Mouse (Mus musculus): ENCODE measurements at regions not wholly inside any gene's neighbourhood (a gene's known extent, or its start where the extent isn't known, plus 50 kb on each side); places are given as distances from the start of the nearest gene placed in this dataset.

DNA sequence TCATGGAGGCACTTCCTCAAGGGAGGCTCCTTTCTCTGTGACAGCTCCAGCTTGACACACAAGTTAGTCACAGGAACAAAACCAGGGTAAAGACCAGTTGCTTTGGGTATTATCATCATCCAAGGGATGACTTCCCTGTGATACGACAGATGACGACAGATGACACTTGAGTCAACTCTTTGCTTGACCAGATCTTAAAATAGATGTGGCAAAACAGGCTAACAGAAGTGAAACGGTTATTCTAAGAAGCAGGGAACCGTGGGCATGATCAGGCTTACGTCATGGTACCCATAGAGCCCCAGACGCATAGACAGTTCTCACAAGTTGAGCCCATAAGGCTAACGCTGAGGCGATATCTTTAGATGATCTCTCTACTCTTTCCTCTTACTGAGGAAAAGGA is 160.3 kb downstream of the Dyrk2 start:
- no peak for DNase-seq (ENCODE audit: low spot score in 2 of 2)

DNA sequence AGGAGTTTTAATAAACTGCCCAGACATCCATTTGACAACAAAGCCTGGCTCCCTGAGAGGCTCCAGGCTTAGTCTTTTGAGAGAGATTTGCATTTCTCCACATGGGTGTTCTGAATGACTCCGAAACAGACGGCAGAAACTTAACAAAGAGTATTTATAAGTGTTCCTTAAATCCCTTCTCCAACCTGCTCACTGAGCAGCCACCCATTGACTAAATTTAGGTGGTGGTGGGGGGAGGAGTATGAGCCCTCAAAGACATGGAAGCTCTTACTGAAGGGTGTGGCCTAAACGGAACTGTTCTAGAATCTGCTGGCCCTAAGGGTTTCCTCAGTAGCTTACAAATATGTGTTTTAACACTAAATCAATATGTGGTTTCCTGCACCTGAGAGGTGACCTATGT is 158.5 kb downstream of the Dyrk2 start:
- no peak for DNase-seq (ENCODE audit: low spot score in 2 of 2)

DNA sequence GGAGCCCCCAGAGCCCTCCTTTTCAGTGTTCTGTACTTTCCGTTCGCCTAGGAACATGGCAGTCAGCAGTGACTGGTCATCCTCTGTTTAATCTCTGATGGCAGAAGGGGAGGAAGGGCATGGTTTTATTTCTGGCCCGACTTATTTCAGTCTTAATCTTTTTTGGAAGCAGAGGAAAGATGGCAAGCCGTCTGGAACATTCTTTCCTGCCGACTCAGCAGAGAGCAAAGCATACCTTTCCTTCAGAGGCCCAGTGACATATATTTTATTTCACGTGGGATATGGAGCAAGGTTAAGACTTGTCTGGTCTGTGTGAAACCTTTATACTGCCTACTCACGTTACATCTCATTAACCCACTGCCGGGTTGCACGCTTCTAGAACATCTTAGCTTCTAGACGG is 158.1 kb downstream of the Dyrk2 start:
- DNase-seq (ENCODE audit: low spot score in 2 of 2), result no peak

DNA sequence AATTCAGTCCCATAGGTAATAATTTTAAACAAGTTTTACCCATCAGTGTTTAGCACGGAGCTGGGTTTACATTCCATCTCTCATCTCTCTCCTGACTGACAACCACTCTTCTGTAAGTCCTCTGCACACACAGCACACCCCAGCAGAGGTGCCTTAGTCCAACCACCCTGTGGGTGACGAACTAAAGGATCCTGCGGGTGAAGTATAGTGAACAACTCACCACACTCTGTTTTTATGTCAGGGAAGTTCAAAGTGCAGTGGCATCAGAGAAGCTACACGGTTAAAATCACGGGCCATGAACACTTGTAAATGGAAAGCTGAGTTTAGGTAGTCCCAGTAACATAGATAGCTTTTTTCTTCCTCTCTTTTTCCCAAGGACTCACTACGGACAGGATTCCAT is 157.1 kb downstream of the Dyrk2 start:
- no peak for DNase-seq (ENCODE audit: low spot score in 2 of 2)

DNA sequence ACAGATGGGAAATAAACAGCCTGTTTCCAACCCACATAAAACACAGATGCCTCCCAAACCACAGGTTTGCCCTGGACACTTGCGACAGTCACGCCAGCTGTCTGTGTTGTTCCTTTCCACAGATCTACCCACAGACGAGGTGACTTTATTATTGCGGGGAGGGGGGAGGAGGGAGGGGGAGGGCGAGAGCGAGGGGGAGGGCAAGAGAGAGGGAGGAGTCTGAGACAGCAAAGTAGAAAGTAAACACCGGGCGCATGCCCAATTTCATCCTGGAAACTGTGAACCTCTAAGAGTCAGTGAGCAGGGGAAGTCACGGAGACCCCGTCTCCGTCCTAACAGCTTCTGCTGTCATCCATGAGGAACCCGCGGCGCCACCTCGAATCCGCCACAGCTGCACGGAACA is 155.8 kb downstream of the Dyrk2 start:
- DNase-seq (ENCODE audit: low spot score in 2 of 2), result peak; percentile 6 to 14

DNA sequence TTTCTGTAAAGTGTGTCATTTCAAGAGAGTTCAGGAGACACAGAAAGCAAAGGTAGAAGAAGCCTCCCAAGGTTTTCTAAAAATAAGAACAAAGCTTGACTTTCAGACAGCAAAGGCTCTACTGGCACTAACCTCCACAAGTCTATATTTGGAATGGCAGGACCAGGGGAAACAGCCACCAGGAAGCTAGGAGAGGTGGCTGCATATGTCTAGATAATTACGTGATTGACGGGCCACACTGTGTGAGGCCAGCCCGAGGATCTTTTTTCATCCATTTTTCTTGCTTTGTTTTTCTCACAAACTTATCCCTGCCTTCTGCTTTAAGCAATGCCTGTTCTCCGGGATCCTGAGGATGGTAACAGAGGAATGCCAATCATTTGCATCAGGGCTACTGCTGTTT is 155.4 kb downstream of the Dyrk2 start:
- no peak for DNase-seq (ENCODE audit: low spot score in 2 of 2)

DNA sequence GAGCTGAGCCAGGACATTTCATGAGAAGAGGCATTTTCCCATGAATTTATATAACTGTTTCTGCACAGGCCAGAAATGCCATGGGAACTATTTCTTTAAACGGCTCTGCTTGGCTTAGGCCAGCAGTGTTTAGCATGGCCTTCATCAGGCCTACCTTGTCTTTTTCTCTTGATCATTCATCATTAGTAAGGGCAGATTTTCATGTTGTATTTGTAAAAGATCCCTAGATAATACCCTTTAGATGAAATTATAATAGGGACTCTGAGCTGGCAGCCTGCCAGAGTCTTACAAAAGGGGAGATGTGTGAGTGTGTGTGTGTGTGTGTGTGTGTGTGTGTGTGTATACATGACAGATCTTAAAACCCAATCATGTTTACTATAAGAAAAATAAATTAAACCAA is 149.4 kb downstream of the Dyrk2 start:
- DNase-seq (ENCODE audit: low spot score in 2 of 2), result no peak

DNA sequence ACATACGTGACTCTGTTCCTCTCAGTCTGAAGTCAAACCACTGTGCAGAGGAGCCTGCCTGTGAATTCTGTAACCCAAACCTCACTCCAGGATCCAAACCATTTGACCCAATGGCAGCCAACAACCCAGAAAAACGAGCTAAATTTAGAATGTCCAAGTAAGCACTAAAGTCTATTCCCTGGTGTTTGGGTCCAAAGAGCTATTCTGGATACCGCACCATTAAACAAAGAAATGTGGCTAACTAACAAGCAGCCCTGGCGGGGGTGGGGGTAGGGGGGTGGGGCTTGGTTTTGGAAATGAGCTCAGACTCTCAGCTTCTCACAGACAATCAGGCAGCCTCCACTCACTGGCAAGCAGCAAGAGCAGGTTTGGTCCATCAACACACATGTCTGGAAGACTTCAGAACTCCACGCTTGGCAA is 147.9 kb downstream of the Dyrk2 start:
- DNase-seq (ENCODE audit: low spot score in 2 of 2), result no peak

DNA sequence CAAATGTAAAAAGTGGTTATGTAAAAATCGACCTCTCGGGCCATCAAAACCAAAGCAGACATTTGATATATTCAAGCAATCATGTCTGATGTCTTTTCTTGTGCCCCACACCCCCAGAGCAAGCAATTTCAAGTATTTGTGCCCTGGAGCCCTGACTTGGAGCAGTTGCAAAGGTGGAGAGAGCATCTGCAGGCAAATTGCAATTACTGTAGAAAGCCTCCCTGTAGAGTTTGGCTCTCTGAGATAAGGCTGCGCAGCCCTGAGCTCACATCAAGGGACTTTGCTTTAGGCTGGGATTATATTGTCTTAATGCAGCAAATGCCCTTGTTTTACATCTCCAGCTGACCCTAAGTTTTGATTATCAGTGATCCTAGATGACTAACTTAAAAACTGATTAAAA is 147.3 kb downstream of the Dyrk2 start:
- no peak for DNase-seq (ENCODE audit: low spot score in 2 of 2)

DNA sequence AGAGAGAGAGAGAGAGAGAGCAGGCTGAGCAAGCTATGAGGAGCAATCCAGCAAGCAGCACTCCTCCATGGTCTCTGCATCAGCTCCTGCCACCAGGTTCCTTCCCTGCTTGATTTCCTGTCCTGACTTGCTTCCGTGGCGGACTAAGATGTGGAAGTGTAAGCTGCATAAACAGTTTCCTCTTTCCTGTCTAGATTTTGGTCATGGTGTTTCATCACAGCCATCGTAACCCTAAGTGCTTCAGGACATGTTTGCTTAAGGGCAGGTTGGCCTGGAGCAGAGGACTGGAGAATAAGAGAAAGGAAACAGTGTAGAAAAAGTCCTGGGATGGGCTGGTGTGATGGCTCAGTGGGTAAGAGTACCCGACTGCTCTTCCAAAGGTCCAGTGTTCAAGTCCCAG is 133.9 kb downstream of the Dyrk2 start:
- no peak for DNase-seq (ENCODE audit: low spot score in 2 of 2)

DNA sequence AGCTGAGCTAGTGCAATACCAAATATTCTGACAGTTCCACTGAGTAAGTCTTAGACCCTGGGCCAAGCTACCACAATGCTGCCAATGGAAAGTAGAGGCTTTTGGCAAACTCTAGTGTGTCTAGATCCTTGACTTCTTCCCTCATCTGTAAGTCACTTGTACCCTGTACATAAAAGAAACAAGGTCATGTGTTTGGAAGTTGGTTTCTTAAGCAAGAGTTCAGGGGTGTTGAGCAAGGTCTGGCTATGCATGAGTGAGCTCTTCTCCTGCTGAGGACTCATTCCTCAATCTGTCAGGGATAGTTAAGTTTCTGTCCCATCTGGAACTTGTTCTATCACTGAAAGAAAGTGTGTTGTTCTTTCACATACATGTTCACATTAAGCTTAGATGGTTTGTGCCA is 132.9 kb downstream of the Dyrk2 start:
- DNase-seq (ENCODE audit: low spot score in 2 of 2), result no peak

DNA sequence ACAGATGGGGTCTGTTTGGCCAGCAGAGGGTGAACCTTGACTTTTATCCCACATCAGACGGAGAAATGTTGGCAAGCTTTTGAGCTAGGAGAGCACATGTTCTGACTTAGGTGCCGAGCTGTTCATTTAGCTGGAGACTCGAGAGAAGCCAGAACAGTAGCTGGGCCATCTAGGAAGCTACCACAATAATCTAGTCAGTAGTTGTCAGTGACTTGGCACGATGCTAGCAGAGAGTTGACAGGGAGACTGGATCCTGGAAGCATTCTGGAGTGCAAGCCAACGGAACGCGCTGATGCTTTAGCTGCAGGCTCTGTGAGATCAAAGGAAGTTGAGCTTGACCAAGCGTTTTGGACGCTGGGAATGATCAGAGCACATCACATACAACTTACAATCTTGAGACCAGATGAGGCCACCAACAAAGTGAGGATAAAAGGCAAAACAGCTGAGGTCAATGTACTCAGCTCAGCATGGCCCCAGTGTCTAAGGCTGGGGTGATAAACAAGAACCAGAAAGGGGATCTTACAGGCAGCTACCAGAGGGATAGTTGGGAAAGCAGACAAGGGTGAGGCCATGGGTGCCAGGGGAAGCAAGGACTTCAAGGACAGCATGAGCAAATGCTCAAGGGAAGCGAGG is 130.0 kb downstream of the Dyrk2 start:
- DNase-seq (ENCODE audit: low spot score in 2 of 2), result no peak

DNA sequence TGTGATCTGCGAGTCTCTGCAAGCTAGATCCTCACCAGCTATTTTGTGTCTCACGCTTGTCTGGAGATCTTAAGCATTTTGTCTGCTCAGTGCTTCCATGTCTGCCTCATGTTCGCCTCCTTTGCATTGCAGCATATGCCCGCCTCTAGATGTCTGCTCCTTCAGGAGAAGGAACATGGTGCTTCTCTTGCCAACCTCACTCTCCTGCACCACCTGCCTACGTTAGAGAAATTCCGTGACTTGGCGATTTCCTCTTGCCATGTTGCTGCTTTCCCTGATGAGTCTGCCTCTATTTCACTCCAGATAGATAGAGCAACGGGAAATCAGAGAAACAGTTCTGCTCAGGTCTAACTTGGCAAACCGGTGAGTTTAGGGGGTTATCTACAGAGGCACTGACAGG is 126.2 kb downstream of the Dyrk2 start:
- DNase-seq (ENCODE audit: low spot score in 2 of 2), result no peak

DNA sequence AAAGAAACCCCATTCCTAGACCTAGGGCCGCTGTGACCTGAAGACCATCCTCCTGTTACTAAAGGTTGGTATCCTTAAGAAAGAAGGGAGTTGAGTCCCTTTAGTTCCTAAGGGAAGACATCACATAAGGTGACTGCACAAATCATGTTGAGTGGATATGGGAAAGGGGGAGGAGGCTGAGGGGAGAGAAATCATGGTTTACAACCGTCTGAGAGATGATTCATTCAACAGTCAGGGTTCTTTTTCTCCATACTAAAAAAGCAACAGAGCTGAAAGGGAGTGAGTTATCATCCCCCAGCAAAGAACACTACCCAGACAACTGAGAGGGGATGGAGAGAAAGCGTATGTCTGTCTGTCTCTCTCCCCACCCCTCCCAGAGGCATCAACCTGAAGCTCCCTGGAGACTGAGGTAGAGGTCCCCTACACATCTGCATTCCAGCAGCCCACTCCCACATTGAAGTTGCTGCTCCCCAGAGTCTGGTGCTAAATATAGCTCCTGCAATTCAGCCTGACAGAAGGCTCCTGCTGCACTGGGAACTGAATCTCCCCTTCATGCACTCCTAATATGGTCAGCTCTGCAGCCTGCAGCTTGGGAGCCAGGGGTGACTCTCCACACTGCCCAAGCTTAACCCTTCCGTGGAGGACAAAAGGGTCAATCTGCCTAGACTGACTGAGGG is 123.2 kb downstream of the Dyrk2 start:
- DNase-seq (ENCODE audit: low spot score in 2 of 2), result no peak

DNA sequence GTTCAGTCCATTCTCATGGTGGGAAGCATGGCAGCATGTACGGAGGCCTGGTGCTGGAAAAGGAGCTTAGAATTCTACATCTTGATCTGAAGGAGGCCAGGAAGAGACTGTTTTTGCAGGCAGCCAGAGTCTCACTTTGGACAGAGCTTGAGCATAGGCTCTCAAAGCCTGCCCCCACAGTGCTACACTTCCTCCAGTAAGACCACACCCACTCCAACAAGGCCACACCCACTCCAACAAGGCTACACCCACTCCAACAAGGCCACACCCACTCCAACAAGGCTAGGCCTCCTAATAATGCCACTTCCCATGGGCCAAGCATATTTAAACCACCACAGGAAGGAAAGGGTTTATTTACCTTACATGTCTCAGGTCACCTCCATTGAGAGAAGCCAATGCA is 121.0 kb downstream of the Dyrk2 start:
- no peak for DNase-seq (ENCODE audit: low spot score in 2 of 2)

DNA sequence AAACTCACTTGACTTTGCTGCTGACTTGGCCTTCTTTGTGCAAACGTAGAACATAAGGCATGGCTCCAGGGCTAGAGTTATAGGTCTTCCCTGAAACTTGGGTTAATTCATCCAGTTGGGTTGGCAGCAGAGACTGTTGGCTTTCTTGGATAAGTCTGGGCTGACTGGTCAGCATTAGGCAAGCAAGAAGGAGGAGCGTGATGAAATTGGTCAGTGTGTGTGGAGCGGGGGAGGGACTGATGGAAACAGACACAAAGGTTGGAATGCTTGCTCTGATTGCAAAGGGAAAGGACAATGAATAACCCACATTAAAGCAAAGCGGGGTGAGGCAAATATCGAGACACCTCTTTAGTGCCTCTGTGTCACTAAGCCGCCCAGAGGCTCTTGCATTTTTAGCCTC is 120.3 kb downstream of the Dyrk2 start:
- no peak for DNase-seq (ENCODE audit: low spot score in 2 of 2)

DNA sequence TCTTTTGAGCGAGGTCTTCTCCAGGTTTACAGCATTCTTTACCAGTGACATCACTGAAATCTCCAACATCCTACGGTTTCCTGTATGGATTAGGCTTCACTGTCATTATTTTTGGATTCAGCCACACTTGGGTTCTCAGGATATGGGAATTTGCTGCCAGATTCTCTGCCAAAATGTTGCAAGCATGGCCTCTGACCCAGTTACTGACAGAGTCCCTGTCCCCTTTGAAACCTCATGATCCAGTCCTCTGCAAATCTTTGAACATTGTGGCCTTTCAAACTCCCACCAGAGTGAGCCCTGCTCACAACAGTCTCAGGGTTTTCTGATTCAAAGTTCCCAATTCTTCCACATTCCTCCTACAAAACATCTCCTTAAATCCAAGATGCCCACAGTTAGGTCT is 118.9 kb downstream of the Dyrk2 start:
- DNase-seq (ENCODE audit: low spot score in 2 of 2), result no peak

DNA sequence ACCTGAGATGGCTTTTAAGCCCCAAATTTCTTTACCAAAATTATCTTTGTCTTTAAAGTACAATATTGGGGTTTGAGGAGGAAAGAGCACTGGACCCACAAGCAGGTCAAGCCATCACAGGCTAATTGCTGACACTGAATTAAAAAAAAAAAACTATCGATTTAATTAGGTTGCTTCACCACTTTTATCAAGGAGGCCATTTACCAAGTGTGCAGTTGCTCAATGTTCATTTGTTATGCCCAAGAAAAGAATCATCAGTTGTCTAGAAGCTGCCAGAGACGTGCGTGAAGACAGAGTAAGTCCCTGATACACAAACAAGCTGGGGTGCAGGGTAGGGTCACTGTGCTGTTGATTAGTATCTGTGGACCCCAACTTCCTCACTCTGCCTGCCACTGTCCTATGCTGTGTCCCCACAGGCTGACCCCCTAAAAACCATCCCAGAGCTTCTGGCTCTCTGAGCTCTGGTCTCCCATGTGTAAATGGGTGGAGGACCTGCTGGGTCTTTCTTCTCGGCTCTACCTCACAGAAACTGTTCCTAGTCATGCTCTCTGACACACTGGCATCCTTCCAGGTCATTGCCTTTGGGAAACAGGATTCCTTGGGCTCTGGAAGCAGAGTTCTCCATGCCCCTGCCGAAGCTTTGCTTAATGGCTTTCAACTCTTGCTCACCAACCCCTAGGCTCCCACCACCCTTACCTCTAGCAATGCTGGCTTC is 116.8 kb downstream of the Dyrk2 start:
- no peak for DNase-seq (ENCODE audit: low spot score in 2 of 2)

DNA sequence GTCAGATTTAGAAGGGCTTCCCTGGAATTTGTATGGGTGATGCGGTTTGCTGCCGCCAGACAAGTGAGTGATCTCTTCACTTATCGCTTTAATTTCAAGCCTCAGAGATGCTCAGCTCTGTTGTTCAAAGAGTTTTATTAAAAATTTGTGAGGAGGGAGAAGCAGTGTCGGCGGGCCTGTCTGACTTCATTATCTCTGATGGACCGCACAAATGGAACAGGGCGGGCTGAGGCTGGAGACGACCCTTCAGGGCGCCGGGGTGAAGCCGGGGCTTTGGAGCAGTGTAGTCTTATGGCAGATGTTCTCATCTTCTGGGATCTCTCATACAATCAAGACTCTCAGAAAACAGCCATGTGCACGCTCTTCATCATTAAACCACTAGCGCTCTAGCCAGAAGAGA is 115.2 kb downstream of the Dyrk2 start:
- no peak for DNase-seq (ENCODE audit: low spot score in 2 of 2)

DNA sequence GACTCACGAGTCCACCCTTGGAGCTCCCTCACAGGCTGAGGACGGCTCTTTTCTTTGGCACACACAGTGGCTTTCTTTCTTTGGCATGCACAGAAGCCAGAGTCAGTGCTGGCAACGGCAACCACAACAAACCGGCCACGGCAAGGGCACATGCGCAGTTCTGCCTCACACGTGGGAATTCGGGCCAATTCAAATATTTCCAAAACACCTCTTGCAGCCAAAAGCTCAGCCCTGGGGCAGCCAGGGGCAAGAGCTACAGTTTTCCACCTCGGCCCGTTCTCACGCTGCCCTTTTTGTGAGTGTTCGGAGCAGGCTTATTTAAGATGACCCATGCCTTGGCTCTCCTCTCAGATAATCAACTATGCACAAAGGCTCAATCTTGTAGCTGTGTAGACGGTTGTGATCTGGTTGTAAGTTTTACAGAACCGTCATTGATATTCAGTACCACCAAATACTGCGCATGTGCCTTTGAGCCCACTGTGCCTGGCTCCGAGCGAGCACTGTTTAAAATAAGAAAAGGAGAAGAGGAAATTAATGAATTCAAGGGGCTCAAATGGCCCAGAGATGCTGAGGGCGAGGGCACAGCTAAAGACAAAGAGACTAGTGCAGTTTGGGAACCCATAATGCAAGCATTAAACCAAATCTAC is 111.1 kb downstream of the Dyrk2 start:
- no peak for DNase-seq (ENCODE audit: low spot score in 2 of 2)

DNA sequence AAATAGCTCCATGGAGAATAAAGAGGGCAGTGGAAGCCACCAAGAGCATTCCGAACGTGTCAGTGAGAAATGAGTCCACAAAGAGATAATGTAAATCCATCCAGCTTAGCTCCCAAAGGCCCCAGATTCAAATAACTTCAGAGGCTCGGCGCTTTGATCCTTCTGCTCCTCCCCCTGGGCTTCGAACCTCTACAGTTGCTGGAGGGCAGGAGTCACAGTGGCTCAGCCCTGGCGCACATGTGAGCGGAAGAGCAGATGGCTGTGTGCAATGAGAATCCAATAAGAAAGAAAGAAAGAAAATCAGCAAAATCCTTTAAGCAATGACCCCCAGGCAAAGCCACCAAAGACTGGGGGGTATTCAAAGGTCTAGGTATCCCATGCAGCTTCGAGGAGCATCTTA is 109.6 kb downstream of the Dyrk2 start:
- DNase-seq (ENCODE audit: low spot score in 2 of 2), result no peak

DNA sequence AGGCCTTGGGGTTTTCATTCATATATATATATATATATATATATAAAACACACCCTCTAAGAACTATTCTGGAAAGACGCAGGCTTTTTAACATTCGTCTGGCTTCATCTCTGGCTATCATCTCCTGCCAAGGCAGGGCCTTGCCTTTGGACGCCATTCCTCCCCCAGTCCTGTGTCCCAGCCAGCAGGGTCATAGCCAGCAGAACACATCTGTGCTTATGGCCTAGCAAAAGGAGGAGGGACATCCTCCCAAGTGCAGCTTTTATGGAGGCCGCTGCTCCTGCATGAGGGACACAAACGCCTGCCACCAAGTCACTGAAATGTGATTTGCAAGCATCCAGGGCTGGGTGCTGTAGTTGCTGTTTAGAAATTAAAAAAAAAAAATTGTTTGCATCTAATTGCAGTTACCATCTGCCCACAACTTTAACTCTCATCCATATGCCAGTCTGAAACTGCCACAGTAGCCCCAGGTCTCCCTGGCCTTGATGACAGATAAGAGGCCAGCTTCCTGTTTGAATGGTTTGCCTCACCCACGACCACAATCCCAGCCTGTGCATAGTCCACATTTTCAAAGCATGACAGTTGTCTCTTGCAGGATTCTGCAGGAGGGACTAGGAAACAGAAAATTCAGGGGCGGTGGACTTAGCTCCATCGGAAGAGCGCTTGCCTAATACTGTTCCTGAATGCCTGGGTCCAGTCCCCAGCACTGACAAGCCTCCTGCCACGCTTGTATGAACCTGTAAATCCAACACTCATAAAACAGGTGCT is 108.7 kb downstream of the Dyrk2 start:
- DNase-seq (ENCODE audit: low spot score in 2 of 2), result no peak

Measured in spleen, postnatal 36 days (tissue).